Mouse (Mus musculus): ENCODE results near the gene Ddi2. TPM values are rescaled to one million over a fixed set of nuclear protein-coding genes. Genes with fewer than 3 reads are reported as not detected.
A peak's percentile ranks its signal among the peaks of the same experiment; 100 is the strongest.

Ddi2 gene
- polyA plus RNA-seq, 1 experiment from 2014 or later, result 28.1 TPM

- peak overlapping the region; percentile 56 for H3K4me3 ChIP-seq
- no peaks in the 10 kb centered on the region for H3K36me3 ChIP-seq (replicated peaks)
- H3K27me3 ChIP-seq (replicated peaks; ENCODE audit: low read depth, poor library complexity, severe bottlenecking), result no peaks in the 10 kb centered on the region
- H3K9me3 ChIP-seq, result no peaks in the 10 kb centered on the region
- H3K4me1 ChIP-seq, result peaks cover 9% of the 10 kb centered on the region
- H3K27ac ChIP-seq (replicated peaks), result peak overlapping the region; percentile 76
- 22% methylated on average over 9 of the region's 9 CpGs for WGBS
- no peak for DNase-seq (ENCODE audit: low spot score)
Measured at GRCm38 (mm10) chr4:141735206-141735560, 12.0 kb upstream of the Ddi2 start.

- DNase-seq (ENCODE audit: low spot score), result peak; percentile 95
- no peaks in the 10 kb centered on the region for H3K9me3 ChIP-seq
- WGBS, result 8% methylated on average over 24 of the region's 24 CpGs
- H3K4me3 ChIP-seq, result peak overlapping the region; percentile 56
- no peaks in the 10 kb centered on the region for H3K27me3 ChIP-seq (replicated peaks; ENCODE audit: low read depth, poor library complexity, severe bottlenecking)
- peak overlapping the region; percentile 76 for H3K27ac ChIP-seq (replicated peaks)
- no peaks in the 10 kb centered on the region for H3K36me3 ChIP-seq (replicated peaks)
- peaks cover 9% of the 10 kb centered on the region for H3K4me1 ChIP-seq
Measured at GRCm38 (mm10) chr4:141734446-141735205, 11.4 kb upstream of the Ddi2 start.

DNA sequence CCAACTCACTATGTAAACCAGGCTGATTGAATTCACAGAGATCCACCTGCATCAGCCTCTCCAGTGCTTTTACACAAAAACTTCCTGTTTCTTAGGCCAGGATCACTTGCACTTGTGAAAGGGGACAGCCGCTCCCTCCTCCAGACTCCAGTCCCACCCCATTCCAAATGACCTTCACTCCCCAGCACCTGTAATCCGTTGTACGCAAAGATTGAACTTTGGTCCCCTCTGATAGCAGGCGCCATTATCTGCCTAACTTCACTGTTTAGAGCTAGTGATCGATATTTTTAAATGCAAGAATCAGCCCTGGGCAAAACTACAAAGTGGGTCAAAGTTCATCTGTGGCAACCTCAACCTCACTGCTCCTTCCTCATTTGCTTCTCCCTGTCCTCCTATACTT is 8.5 kb upstream of the Ddi2 start:
- Histone ChIP-seq H3K4me3 (no peak overlapping the region), H3K36me3 (replicated peaks) (no peaks in the 10 kb centered on the region), H3K4me1 (peaks cover 9% of the 10 kb centered on the region), H3K27me3 (replicated peaks; ENCODE audit: low read depth, poor library complexity, severe bottlenecking) (no peaks in the 10 kb centered on the region), H3K9me3 (no peaks in the 10 kb centered on the region), H3K27ac (replicated peaks) (no peak overlapping the region)
- no peak for DNase-seq (ENCODE audit: low spot score)
- WGBS, result 75% methylated on average over 5 of the region's 5 CpGs

DNA sequence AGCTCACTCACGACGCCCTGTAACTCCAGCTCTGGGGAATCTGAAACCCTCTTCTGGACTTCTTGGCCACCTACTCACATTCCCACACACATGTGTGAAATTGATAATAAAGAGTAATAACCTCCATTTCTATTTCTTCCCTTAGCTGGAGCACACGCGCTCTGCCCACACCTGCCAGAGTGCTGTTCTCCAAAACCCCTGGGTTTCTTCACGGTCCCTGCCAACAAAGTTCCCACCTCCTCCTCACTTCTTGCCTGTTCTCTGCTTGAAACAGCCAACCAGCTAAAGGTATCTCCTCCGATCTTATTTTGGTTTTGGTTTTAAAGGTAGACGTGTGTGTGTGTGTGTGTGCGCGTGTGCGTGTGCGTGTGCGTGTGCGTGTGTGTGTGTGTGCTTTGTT is 7.2 kb upstream of the Ddi2 start:
- no peaks in the 10 kb centered on the region for H3K27me3 ChIP-seq (replicated peaks; ENCODE audit: low read depth, poor library complexity, severe bottlenecking)
- no peak overlapping the region for H3K27ac ChIP-seq (replicated peaks)
- H3K4me1 ChIP-seq, result peaks cover 9% of the 10 kb centered on the region
- no peak overlapping the region for H3K4me3 ChIP-seq
- no peak for DNase-seq (ENCODE audit: low spot score)
- 85% methylated on average over 13 of the region's 13 CpGs for WGBS
- no peaks in the 10 kb centered on the region for H3K9me3 ChIP-seq
- H3K36me3 ChIP-seq (replicated peaks), result no peaks in the 10 kb centered on the region

GRCm38 (mm10) chr4:141729266-141729665 is 6.0 kb upstream of the Ddi2 start:
- no peak overlapping the region for H3K27ac ChIP-seq (replicated peaks)
- H3K36me3 ChIP-seq (replicated peaks), result no peaks in the 10 kb centered on the region
- no peak overlapping the region for H3K4me3 ChIP-seq
- 82% methylated on average over 3 of the region's 3 CpGs for WGBS
- DNase-seq (ENCODE audit: low spot score), result no peak
- no peaks in the 10 kb centered on the region for H3K9me3 ChIP-seq
- H3K27me3 ChIP-seq (replicated peaks; ENCODE audit: low read depth, poor library complexity, severe bottlenecking), result no peaks in the 10 kb centered on the region
- no peaks in the 10 kb centered on the region; the same call in 1 of the 2 replicates for H3K4me1 ChIP-seq

DNA sequence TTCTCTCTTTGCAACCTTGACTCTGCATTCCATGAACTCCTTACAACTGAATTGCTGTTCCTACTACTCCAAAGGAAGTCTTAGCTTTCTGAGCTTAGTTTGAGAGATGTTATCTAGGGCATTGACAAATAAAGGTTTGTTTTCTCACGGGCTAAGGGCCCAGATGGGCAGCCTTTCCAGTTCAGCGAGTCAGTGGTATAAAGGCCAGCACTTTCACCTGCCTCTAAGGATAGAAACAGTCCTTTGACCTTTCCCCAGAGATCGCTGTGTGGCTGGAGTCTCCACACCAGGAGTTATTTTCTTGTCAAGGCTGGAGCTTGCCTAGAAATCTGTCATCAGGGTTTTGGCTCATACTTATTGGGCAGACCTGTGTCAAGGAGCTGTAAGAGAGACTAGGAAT is 2.5 kb upstream of the Ddi2 start:
- Histone ChIP-seq H3K4me3 (no peak overlapping the region), H3K27ac (replicated peaks) (no peak overlapping the region), H3K36me3 (replicated peaks) (peaks cover 4% of the 10 kb centered on the region), H3K4me1 (peaks cover 24% of the 10 kb centered on the region), H3K27me3 (replicated peaks; ENCODE audit: low read depth, poor library complexity, severe bottlenecking) (no peaks in the 10 kb centered on the region), H3K9me3 (no peaks in the 10 kb centered on the region)
- DNase-seq (ENCODE audit: low spot score), result no peak
- 59% methylated on average over 3 of the region's 3 CpGs for WGBS

DNA sequence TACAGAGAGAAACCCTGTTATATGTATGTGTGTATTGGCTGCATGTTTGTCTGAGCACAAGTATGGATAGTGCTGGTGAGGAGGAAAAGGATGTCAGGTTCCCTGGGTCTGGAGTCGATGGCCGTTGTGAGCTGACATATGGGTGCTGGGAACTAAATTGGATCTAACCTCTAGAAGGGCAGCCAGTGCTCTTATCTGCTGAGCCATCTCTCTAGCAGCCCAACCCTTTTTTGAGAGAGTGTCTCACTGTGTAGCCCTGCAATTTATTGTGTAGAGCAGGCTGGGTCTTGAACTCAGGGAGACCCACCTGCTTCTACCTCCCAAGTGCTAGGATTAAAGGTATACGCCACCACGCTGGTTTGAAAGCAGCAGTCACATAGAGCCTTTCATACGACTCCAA is 2.1 kb upstream of the Ddi2 start:
- DNase-seq (ENCODE audit: low spot score), result no peak
- Histone ChIP-seq H3K4me1 (peaks cover 26% of the 10 kb centered on the region), H3K4me3 (no peak overlapping the region), H3K27ac (replicated peaks) (no peak overlapping the region), H3K9me3 (no peaks in the 10 kb centered on the region), H3K27me3 (replicated peaks; ENCODE audit: low read depth, poor library complexity, severe bottlenecking) (no peaks in the 10 kb centered on the region), H3K36me3 (replicated peaks) (peaks cover 9% of the 10 kb centered on the region)
- 78% methylated on average over 5 of the region's 5 CpGs for WGBS

DNA sequence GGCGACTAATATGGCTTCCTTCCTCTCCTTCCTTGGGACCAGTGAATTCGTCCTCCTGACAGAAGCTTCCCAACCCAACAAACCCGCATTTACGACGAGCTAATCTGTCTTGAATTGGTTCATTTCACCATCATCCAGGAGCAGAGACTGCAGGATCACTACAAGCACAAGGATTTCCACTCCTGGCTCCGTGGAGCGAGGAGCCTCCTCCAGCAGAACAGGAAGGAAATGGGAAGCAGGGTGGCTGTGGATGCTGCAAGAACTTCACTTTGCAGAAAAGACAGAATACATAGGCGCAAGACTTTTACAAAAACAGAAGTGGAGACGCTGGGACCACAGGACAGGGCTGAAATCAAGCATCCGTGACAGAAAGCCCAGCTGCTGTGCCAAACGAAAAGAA is 1.4 kb upstream of the Ddi2 start:
- Histone ChIP-seq H3K4me1 (peaks cover 26% of the 10 kb centered on the region), H3K27me3 (replicated peaks; ENCODE audit: low read depth, poor library complexity, severe bottlenecking) (no peaks in the 10 kb centered on the region), H3K9me3 (no peaks in the 10 kb centered on the region), H3K27ac (replicated peaks) (no peak overlapping the region), H3K36me3 (replicated peaks) (peaks cover 16% of the 10 kb centered on the region), H3K4me3 (no peak overlapping the region)
- 76% methylated on average over 11 of the region's 11 CpGs for WGBS
- no peak for DNase-seq (ENCODE audit: low spot score)

- Histone ChIP-seq H3K4me3 (peak overlapping the region; percentile 100), H3K27ac (replicated peaks) (peak overlapping the region; percentile 97), H3K4me1 (peaks cover 26% of the 10 kb centered on the region), H3K36me3 (replicated peaks) (peaks cover 16% of the 10 kb centered on the region), H3K27me3 (replicated peaks; ENCODE audit: low read depth, poor library complexity, severe bottlenecking) (no peaks in the 10 kb centered on the region), H3K9me3 (no peaks in the 10 kb centered on the region)
- 9% methylated on average over 13 of the region's 13 CpGs for WGBS
- no peak for DNase-seq (ENCODE audit: low spot score)
Measured at GRCm38 (mm10) chr4:141723673-141724068, 452 bp upstream of the Ddi2 start.

DNA sequence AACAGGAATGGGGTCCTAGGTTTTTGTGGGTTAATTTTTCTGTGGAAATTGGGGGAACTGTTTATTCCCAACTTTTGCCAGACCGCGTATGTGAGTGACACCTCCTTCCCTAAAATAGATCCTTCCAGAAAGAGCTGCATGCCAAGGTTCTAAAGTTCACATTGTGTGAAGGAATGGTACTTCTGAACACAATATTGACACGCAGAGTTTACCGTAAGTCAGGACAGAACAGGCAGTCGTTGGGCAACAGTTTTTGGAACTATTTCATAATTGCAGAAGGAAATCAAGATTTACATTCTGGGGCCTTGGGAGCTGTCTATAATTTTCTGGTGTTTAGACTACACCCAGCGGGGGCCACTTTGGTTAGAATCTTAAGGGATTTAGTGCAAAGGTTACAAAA is 1.3 kb downstream of the Ddi2 start:
- DNase-seq (ENCODE audit: low spot score), result no peak
- peak overlapping the region; percentile 100 for H3K4me3 ChIP-seq

GRCm38 (mm10) chr4:141720761-141721523 is 2.3 kb downstream of the Ddi2 start:
- Histone ChIP-seq H3K27me3 (replicated peaks; ENCODE audit: low read depth, poor library complexity, severe bottlenecking) (no peaks in the 10 kb centered on the region), H3K9me3 (no peaks in the 10 kb centered on the region), H3K4me1 (peaks cover 36% of the 10 kb centered on the region), H3K36me3 (replicated peaks) (peaks cover 37% of the 10 kb centered on the region), H3K4me3 (no peak overlapping the region), H3K27ac (replicated peaks) (no peak overlapping the region)
- no peak for DNase-seq (ENCODE audit: low spot score)
- WGBS, result 81% methylated on average over 6 of the region's 6 CpGs

More for the DNA sequence above, 1.3 kb downstream of the Ddi2 start:
- 77% methylated on average over 6 of the region's 6 CpGs for WGBS
- peaks cover 29% of the 10 kb centered on the region for H3K4me1 ChIP-seq
- no peak overlapping the region for H3K27ac ChIP-seq (replicated peaks)
- no peaks in the 10 kb centered on the region for H3K27me3 ChIP-seq (replicated peaks; ENCODE audit: low read depth, poor library complexity, severe bottlenecking)
- H3K36me3 ChIP-seq (replicated peaks), result peaks cover 27% of the 10 kb centered on the region
- no peaks in the 10 kb centered on the region for H3K9me3 ChIP-seq

- 89% methylated on average over 1 of the region's 1 CpGs for WGBS
Measured at GRCm38 (mm10) chr4:141719304-141719703, 3.9 kb downstream of the Ddi2 start.

GRCm38 (mm10) chr4:141717633-141718032 is 5.6 kb downstream of the Ddi2 start:
- Histone ChIP-seq H3K36me3 (replicated peaks) (peaks cover 58% of the 10 kb centered on the region), H3K27me3 (replicated peaks; ENCODE audit: low read depth, poor library complexity, severe bottlenecking) (no peaks in the 10 kb centered on the region), H3K4me1 (peaks cover 49% of the 10 kb centered on the region), H3K4me3 (no peak overlapping the region), H3K27ac (replicated peaks) (no peak overlapping the region), H3K9me3 (no peaks in the 10 kb centered on the region)
- WGBS, result 78% methylated on average over 4 of the region's 4 CpGs
- no peak for DNase-seq (ENCODE audit: low spot score)

More at GRCm38 (mm10) chr4:141719304-141719703, 3.9 kb downstream of the Ddi2 start:
- Histone ChIP-seq H3K4me3 (no peak overlapping the region), H3K36me3 (replicated peaks) (peaks cover 42% of the 10 kb centered on the region), H3K4me1 (peaks cover 51% of the 10 kb centered on the region), H3K9me3 (no peaks in the 10 kb centered on the region), H3K27ac (replicated peaks) (no peak overlapping the region), H3K27me3 (replicated peaks; ENCODE audit: low read depth, poor library complexity, severe bottlenecking) (no peaks in the 10 kb centered on the region)
- DNase-seq (ENCODE audit: low spot score), result no peak

All from embryonic facial prominence, embryonic 10.5 days (tissue).